Mouse (Mus musculus) G1E (cell line): ENCODE results near the gene Adora1.

Experiments used
- CTCF ChIP-seq: IDR thresholded peaks from 2 replicates; pipeline ENCODE4 v1.5.1; 2012; ENCODE audit warnings: low read depth, low read length, inconsistent platforms, mixed read lengths
- GATA1 ChIP-seq: IDR thresholded peaks from 2 replicates; pipeline ENCODE4 v1.6.1; 2012; ENCODE audit warnings: borderline replicate concordance, low read length, inconsistent platforms, mixed read lengths
- TAL1 ChIP-seq: conservative IDR thresholded peaks from 2 replicates; pipeline ENCODE4 v1.6.1; 2012; ENCODE audit warnings: low read depth, low read length, inconsistent platforms, mixed read lengths

DNA sequence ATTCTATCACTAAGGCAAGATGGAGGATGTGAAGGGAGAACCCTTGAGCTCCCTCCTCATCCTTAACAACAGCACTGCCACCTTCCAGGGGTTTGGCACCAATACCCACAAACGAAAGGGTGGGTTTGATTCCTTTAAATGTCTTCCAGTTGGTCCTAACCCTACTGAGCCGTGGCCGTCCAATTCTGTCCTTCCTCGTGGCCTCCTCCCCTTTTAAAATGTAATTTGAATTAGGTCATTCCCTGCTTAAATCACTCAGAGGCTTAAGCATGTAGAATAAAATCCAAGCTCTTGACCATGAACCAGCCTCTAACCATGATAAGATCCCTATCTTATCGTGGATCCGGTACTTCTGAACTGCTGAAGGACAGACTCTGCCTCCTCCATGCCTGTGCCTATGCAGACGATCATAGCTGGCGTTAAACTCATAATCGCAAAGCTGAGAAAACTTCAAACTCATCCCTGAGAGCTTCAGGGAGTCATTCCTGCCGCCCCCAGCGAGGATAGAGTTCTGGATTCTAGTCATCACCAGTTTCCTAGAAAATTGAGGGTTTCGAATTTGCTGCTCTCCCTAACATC, 10.5 kb downstream of the Adora1 start:
- TF ChIP-seq CTCF (no peak), GATA1 (no peak), TAL1 (no peak)
